Mouse (Mus musculus) olfactory bulb, adult 2 months (tissue): ENCODE measurements around the gene H2-Oa.

Experiments
- CTCF ChIP-seq: fragments of 200-500 bp; IDR thresholded peaks from 2 replicates; pipeline ENCODE4 v1.5.1; 2012; ENCODE audit warnings: low read depth, mild to moderate bottlenecking, low read length, moderate library complexity; ENCODE audit not compliant: insufficient read depth
- POLR2A ChIP-seq: fragments of 200-500 bp; IDR thresholded peaks from 2 replicates; pipeline ENCODE4 v1.6.1; 2012; ENCODE audit warnings: mild to moderate bottlenecking, low read depth, low read length, moderate library complexity; ENCODE audit not compliant: insufficient read depth

GRCm38 (mm10) chr17:34121172-34121878 lies 29.2 kb downstream of the H2-Oa start:
- TF ChIP-seq CTCF: no peak
- no peak; the same call in 1 of the 2 replicates for TF ChIP-seq POLR2A
